Mouse (Mus musculus) gastrocnemius, adult 18-20 months (tissue): Measurements from ENCODE around the gene Tnk1. TPM values are rescaled to one million over a fixed set of nuclear protein-coding genes. Genes with fewer than 3 reads are reported as not detected.
A peak's percentile ranks its signal among the peaks of the same experiment; 100 is the strongest.

Experiments
- DNase-seq: peaks from one replicate; pipeline ENCODE4 v3.0.0; 2021; ENCODE audit warnings: low spot score
- long read RNA-seq, 2 experiments: library from polyadenylated mRNA; stranded (forward); transcript quantifications; one replicate each; pipeline ENCODE4 v2.0.0; 2021
- total RNA-seq, 2 experiments: library from RNA; stranded (reverse); gene quantifications; 2 replicates each; pipeline ENCODE4 v1.2.3; 2021

The Tnk1 gene
- under 1 TPM in 1 of 2 experiments, not detected in 1; 0.07 TPM for total RNA-seq
- long read RNA-seq, experiment 1, result 0 reads
- long read RNA-seq, experiment 2, result 0 reads

- DNase-seq, result no peak
Measured at GRCm38 (mm10) chr11:69858113-69858998, at the start of gene Tnk1. TSS of gene Tnk1 (minus strand) at chr11:69858730.

DNA sequence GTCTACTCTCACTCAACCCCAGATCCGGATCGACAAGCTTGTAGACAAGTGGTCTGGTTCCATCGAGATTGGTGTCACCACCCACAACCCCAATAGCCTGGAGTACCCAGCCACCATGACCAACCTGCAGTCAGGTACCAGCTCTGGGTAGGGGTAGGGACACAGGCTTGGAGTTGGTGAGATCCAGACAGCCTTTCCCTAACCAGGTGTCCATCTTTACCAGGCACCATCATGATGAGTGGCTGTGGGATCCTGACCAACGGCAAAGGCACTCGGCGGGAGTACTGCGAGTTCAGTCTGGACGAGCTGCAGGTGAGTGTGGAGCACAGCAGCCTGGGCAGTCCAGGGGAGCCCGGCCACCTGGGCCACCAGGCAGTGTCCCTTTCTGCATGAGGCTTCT is 45.8 kb upstream of the Tnk1 start:
- DNase-seq, result no peak

- no peak for DNase-seq
Measured at GRCm38 (mm10) chr11:69902972-69903371, 44.4 kb upstream of the Tnk1 start.

GRCm38 (mm10) chr11:69901993-69902392 is 43.5 kb upstream of the Tnk1 start:
- no peak for DNase-seq

GRCm38 (mm10) chr11:69901406-69901846 is 42.9 kb upstream of the Tnk1 start:
- peak; percentile 96 for DNase-seq

- peak; percentile 92 for DNase-seq
Measured at GRCm38 (mm10) chr11:69900471-69901405, 42.2 kb upstream of the Tnk1 start, which contains the start of the genes 2810408A11Rik and Neurl4. TSS of gene 2810408A11Rik (minus strand) at chr11:69900987. TSS of gene Neurl4 (plus strand) at chr11:69901072.

- DNase-seq, result no peak
Measured at GRCm38 (mm10) chr11:69899870-69900269, 41.3 kb upstream of the Tnk1 start.

DNA sequence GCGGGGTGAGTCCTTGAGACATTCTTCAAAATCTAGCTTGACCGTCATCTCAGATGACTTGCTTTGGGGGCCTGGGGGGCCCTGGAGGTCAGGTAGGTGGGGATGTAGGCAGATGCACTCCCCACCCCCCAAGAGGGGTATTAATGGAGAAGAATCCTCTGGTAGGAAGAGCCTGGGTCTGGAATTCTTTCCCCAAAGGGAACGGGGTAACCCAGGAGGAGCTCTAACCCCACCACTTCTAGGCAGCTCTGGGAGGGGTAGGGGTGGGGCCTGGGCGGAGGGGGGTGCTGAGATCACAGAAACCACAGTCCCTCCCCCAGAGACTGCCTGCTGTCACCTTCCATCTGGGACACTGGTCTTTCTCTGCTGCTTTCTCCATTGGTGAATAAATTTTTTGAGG is 36.8 kb upstream of the Tnk1 start, which contains the start of gene Acap1:
Acap1 (minus strand) TSS at position 249 of the 400 bp plus-strand sequence.
- DNase-seq, result no peak

- DNase-seq, result no peak
Measured at GRCm38 (mm10) chr11:69894671-69895070, 36.1 kb upstream of the Tnk1 start.

DNA sequence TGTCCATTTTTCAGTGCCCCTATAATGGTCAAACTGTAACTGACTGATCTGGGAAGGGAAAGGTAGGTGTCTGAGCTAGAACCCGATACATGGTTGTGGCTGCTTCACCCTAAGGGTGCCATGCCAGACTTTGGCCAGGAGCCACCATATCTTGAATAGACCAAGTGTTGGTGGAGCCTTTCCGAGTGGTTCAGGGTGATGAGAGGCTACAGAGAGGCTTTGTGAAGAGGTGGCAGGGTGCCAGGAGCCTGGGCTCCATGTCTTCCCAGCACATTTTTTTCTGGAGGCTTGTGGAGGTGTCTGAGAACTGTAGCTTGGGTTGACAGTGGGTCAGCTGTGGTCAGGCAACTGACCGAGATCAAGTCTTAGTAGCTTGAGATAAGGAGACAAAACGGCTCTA is 33.0 kb upstream of the Tnk1 start:
- no peak for DNase-seq

DNA sequence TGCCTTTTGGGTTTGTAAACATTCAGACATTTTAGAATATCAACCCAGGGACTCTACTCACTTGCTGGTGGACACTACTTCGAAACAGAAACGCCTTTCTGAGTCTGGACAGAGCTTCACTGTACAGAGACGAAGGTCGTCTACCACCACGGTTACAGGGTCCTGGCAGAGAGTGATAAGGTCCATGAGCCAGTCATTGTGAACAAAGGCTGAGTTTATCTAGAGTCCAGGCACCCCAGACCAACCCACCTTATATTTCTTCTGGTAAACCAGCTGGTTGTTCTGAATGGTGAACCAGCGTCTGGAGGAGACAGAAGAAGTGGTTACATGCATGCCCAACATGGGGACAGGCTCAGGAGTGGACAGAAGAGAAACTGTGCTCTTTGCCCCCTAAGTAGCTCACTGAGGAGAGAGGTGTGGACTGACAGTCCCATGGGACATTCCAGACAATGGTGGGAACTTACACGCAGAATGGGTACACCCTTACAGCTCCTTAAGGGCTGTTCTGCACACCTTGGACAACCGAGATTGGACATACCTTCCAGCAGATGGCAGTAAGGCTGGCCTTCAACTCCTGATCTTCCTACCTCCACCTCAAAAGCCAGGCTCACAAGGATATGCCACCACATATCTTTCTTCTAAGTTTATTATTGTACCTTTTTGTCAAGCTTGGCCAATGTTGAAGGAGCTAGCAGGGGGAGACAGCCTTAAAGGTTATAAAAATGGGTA is 28.5 kb upstream of the Tnk1 start:
- DNase-seq, result no peak

DNA sequence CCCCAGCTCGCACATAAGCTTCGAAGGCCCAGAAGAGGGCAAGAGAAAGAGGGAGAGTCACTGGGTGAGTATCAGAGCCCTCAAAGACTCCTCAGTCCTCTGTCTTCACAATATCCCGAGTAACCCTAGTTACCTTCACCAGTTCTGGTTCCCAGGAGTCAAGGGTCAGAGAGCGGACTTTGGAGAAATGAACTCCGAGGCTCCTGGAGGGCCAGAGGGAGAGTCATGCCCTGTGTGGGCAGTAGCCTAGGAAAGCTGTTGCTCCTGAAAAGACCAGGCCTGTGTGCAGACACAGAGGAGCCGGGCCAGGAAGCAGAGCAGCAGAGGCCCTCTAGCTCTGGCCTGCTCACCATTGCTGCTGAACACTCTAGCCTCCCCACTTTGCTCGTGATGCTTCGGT is 26.1 kb upstream of the Tnk1 start:
- no peak for DNase-seq

GRCm38 (mm10) chr11:69884240-69884639 is 25.7 kb upstream of the Tnk1 start:
- DNase-seq, result no peak

DNA sequence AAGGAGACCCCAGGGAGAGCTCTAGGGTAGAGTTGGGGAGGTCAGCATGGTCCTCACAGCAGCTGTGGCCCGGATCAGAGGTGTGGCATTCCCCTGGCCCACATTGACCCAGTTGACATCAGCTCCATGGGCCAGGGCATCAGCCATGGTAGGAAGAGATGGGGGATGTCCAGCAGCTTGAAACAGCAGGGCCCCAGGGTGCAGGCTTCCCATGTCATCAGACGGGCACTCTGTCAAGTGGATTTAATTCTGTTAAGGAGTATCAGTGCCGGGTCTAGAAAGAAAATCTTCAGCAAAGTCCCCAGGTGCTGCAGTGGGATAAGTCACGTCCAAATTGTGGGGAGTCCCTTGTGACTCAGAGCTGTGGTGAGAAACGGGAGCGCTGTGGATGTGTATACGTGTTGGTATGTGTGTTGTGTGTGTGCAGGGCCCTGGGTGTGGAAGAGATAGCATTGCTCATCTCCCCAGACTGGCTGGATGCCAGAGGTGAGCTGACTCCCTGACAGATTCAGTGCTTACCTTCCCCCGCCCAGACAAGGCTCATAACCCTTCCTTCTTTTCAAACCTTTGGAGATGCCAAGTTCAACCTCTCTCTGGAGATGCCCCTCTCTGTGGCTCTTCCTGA is 25.1 kb upstream of the Tnk1 start:
- no peak for DNase-seq

- DNase-seq, result no peak
Measured at GRCm38 (mm10) chr11:69883066-69883465, 24.5 kb upstream of the Tnk1 start.

DNA sequence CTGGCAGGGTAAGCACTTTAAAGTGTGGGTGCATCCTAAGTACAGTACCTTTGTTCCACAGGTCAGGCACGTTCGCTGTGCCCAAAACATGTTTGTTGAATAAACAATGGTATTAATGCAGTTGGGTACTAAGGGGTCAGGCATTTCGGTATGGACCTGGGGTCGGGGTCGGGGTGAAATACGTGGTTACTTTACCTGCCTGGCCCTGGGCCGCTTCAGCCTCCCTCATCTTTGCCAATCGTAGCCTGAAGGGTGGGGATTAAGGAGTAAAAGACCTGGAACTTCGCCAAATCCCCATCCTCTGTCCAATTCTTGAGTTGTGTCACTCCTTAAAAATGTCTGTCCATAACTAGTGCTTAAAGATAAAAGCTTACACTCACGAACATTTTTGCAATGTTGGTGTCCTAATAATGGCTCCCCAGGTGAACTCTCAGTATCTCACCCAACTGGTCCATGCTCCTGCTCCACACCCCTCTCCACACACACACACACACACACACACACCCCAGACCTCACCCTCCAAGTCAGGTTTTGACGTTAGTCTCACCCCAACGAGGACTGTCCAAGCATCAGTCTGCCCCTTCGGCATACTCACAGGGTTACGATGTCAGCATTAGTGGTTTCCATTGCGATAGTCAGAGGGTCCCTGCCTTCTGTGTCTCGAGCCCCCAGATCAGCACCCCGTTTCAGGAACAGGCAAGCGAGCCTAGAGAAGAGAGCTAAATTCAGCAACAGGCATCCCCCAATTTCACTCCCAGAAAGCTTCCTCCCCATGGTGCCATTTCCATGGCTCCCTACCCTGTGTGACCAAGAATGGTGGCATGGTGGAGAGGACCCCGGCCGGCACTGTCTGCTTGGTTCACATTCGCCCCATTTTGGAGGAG is 23.5 kb upstream of the Tnk1 start:
- no peak for DNase-seq

DNA sequence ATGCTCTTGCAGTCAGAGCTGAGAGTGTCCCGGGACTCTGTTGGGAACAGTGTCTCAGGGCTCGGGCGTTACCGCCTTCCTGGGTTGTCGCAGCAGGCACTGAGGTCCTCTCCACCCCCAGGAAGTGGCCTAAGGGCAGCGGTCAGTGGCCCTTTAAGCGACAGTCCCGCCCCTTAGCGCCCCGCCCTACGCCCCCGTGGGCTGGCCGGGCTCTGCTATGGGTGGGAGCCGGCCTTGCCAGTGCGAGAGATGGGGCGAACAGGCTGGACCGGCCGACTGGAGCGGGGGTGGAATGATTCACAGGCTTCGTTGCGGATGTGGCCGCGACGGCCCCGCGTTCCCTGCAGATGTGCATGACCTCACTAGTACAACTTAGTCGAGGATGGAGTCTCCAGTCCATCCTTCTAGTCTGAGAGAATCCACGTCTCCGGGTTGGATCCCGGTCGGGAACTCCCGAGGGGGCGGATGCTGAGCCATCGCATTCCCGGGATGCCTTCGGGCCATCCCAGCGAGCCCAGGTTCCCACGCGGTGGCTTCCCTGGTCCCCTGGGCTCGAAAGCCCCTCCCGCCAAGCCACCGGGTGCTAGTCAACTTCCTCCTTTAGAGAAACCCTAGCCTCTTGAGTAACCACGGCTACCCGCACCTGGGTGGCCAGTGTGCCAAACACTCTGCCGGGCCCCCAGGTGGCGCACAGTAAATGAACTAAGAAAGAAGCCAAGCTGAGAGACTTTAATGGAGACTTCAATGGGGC is 22.5 kb upstream of the Tnk1 start, which contains the start of gene Kctd11:
Kctd11 (minus strand) TSS at position 554 of the 751 bp plus-strand sequence.
- DNase-seq, result peak; percentile 92

DNA sequence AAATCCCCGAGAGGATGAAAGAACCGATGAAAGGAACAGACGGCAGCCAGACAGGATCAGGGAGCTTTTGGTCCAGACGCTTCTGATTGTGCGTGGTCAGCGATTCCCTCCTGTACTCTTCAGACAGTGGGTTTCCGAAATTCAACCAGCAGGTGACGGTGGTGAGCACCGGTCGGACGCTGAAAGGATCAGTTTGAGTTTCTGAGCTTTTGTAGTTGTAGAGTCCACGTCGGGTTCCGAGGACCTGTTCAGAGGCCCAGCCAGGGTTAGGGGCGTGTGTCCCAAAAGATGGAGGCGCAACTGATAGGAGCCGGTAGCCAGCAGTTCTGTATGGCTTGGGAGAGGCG is 21.9 kb upstream of the Tnk1 start:
- DNase-seq, result peak; percentile 71

- no peak for DNase-seq
Measured at GRCm38 (mm10) chr11:69879711-69880110, 21.2 kb upstream of the Tnk1 start.
